Mouse (Mus musculus): Measurements from ENCODE around the gene Bmyc. TPM values are rescaled to one million over a fixed set of nuclear protein-coding genes. Genes with fewer than 3 reads are reported as not detected.
"Not testable (repeated sequence)": the region's sequence is repeated elsewhere in the genome, so short reads cannot be mapped to it uniquely, and the experiment has no call there.

Gene Bmyc
- polyA plus RNA-seq, 1 experiment from 2014 or later, result 177 TPM

DNA sequence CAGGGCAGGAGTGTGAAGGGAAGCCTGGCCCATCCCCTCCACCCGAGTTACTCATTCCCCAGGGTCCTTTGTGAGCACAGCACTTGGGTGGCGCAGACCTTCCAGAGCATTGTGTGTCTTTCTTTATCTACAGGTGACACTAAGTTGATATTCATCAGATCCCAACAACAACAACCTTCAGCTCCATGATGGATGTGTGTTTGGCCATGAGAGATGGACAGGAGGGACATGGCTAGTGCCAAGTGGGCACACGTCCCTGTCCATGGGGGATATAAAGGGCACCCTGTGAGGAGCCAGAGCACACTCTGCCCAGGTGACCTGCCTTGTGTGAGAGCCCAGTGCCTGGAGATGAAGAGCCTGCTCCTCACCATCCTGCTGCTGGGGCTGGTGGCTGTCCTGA is 30.2 kb downstream of the Bmyc start, which contains the start of gene Obp2b:
Gene Obp2b (plus strand): TSS at position 301 of the 400 bp plus-strand sequence.
- not testable (repeated sequence) for H3K4me3 ChIP-seq (replicated peaks); H3K27ac ChIP-seq (replicated peaks)

DNA sequence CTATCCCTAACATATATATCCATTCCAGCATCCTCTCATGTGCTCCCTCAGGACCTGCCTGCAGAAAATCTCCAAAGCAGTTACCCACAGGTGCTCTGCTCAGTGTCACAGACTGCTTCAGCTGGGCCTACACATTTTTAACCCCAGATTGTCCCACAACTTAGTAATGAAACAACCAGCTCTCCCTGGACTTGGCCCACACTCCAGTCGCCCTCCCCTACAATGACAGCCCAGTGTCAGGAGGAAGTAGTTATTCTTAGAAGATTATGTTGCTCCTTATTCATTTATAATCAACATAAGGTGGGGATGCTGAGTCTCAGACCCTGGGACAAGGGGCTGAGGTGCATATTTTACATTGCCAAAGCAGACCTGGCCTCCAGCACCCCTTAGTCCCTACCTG is 35.1 kb downstream of the Bmyc start:
- WGBS, result 71% methylated on average over 1 of the region's 1 CpGs
- H3K36me3 ChIP-seq, result no peaks in the 10 kb centered on the region
- no peak overlapping the region for H3K9ac ChIP-seq (replicated peaks)
- no peak overlapping the region for H3K4me3 ChIP-seq (replicated peaks)
- no peaks in the 10 kb centered on the region for H3K27me3 ChIP-seq (replicated peaks)
- ATAC-seq (ENCODE audit: low FRiP score), result no peak
- H3K9me3 ChIP-seq (replicated peaks), result no peaks in the 10 kb centered on the region
- no peaks in the 10 kb centered on the region for H3K4me1 ChIP-seq
- no peak overlapping the region for H3K4me2 ChIP-seq
- no peak overlapping the region for H3K27ac ChIP-seq (replicated peaks)

More for the DNA sequence above, 30.2 kb downstream of the Bmyc start, which contains the start of gene Obp2b:
- not testable (repeated sequence) for H3K4me2 ChIP-seq; ATAC-seq (ENCODE audit: low FRiP score); H3K4me1 ChIP-seq; H3K27me3 ChIP-seq (replicated peaks); H3K9ac ChIP-seq (replicated peaks); H3K36me3 ChIP-seq; H3K9me3 ChIP-seq (replicated peaks)
- WGBS, result 81% methylated on average over 3 of the region's 3 CpGs

DNA sequence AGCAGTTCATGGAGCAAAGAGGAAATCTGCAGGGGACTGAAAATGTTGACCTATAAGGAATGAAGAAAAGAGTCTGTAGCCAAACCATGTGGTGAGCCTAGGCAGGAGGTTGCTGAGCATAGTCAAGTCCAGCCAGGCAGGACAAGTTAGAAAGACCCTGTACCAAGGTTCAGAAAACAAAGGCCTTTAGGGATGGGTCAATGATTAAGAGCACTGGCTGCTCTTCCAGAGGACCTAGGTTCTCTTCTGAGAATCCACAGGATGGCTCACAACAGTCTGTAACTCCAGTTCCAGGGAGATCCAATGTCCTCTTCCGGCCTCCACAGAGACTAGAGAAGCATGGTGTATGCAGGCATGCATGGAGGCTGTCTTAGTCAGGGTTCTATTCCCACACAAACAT is 47.7 kb downstream of the Bmyc start:
- H3K4me1 ChIP-seq, result no peaks in the 10 kb centered on the region
- no peak overlapping the region for H3K4me3 ChIP-seq (replicated peaks)
- H3K4me2 ChIP-seq, result no peak overlapping the region
- H3K27me3 ChIP-seq (replicated peaks), result no peaks in the 10 kb centered on the region
- H3K9me3 ChIP-seq (replicated peaks), result no peaks in the 10 kb centered on the region
- 84% methylated on average over 1 of the region's 1 CpGs for WGBS
- no peak overlapping the region for H3K27ac ChIP-seq (replicated peaks)
- ATAC-seq (ENCODE audit: low FRiP score), result no peak
- no peaks in the 10 kb centered on the region for H3K36me3 ChIP-seq
- no peak overlapping the region for H3K9ac ChIP-seq (replicated peaks)

Other genes starting within 250 kb of the Bmyc start
- 1.8 and 2.0 TPM in 2 replicates for gene Clic3, start 249.9 kb upstream of the Bmyc start, polyA plus RNA-seq (2015; fragmentation: Nextera tagmentation; extraction: Ambion mirVana)
- 100 and 120 TPM in 2 replicates for gene Paxx, start 245.6 kb upstream of the Bmyc start, polyA plus RNA-seq (2015; fragmentation: Nextera tagmentation; extraction: Ambion mirVana)
- 40.1 and 116 TPM in 2 replicates for gene Ptgds, start 236.7 kb upstream of the Bmyc start, polyA plus RNA-seq (2015; fragmentation: Nextera tagmentation; extraction: Ambion mirVana)
- gene Lcn12, start 212.8 kb upstream of the Bmyc start, polyA plus RNA-seq (2015; fragmentation: Nextera tagmentation; extraction: Ambion mirVana), result not detected in 2 replicates
- 128 and 134 TPM in 2 replicates for gene Fbxw5, start 206.0 kb upstream of the Bmyc start, polyA plus RNA-seq (2015; fragmentation: Nextera tagmentation; extraction: Ambion mirVana)
- gene C8g, start 205.0 kb upstream of the Bmyc start, polyA plus RNA-seq (2015; fragmentation: Nextera tagmentation; extraction: Ambion mirVana), result 6.3 and 6.4 TPM in 2 replicates
- gene Traf2, start 159.8 kb upstream of the Bmyc start, polyA plus RNA-seq (2015; fragmentation: Nextera tagmentation; extraction: Ambion mirVana), result 15.4 and 21.1 TPM in 2 replicates
- 400 and 433 TPM in 2 replicates for gene Edf1, start 148.9 kb upstream of the Bmyc start, polyA plus RNA-seq (2015; fragmentation: Nextera tagmentation; extraction: Ambion mirVana)
- gene Mamdc4, start 131.9 kb upstream of the Bmyc start, polyA plus RNA-seq (2015; fragmentation: Nextera tagmentation; extraction: Ambion mirVana), result 2.3 and 33.0 TPM in 2 replicates
- gene Phpt1, start 131.5 kb upstream of the Bmyc start, polyA plus RNA-seq (2015; fragmentation: Nextera tagmentation; extraction: Ambion mirVana), result 159 and 181 TPM in 2 replicates
- 14.5 and 18.9 TPM in 2 replicates for gene Ajm1, start 125.0 kb upstream of the Bmyc start, polyA plus RNA-seq (2015; fragmentation: Nextera tagmentation; extraction: Ambion mirVana)
- 66.8 and 69.6 TPM in 2 replicates for gene Rabl6, start 98.2 kb upstream of the Bmyc start, polyA plus RNA-seq (2015; fragmentation: Nextera tagmentation; extraction: Ambion mirVana)
- 0.23 and 0.27 TPM in 2 replicates for gene Ccdc183, start 89.1 kb upstream of the Bmyc start, polyA plus RNA-seq (2015; fragmentation: Nextera tagmentation; extraction: Ambion mirVana)
- gene Tmem141, start 84.7 kb upstream of the Bmyc start, polyA plus RNA-seq (2015; fragmentation: Nextera tagmentation; extraction: Ambion mirVana), result 53.4 and 56.6 TPM in 2 replicates
- 2.7 and 3.8 TPM in 2 replicates for gene Fcna, start 78.7 kb upstream of the Bmyc start, polyA plus RNA-seq (2015; fragmentation: Nextera tagmentation; extraction: Ambion mirVana)
- gene Lcn8, start 53.6 kb upstream of the Bmyc start, polyA plus RNA-seq (2015; fragmentation: Nextera tagmentation; extraction: Ambion mirVana), result not detected in 2 replicates
- gene Lcn5, start 48.8 kb upstream of the Bmyc start, polyA plus RNA-seq (2015; fragmentation: Nextera tagmentation; extraction: Ambion mirVana), result not detected in 2 replicates
- not detected in 2 replicates for gene Lcn6, start 30.0 kb upstream of the Bmyc start, polyA plus RNA-seq (2015; fragmentation: Nextera tagmentation; extraction: Ambion mirVana)
- gene Lcn10, start 24.0 kb upstream of the Bmyc start, polyA plus RNA-seq (2015; fragmentation: Nextera tagmentation; extraction: Ambion mirVana), result not detected in 2 replicates
- not detected in 2 replicates for gene Obp2a, start 6.7 kb upstream of the Bmyc start, polyA plus RNA-seq (2015; fragmentation: Nextera tagmentation; extraction: Ambion mirVana)
- not detected in 2 replicates for gene Obp2b, start 30.3 kb downstream of the Bmyc start, polyA plus RNA-seq (2015; fragmentation: Nextera tagmentation; extraction: Ambion mirVana)
- not detected in 2 replicates for gene Lcn3, start 58.8 kb downstream of the Bmyc start, polyA plus RNA-seq (2015; fragmentation: Nextera tagmentation; extraction: Ambion mirVana)
- gene Lcn11, start 70.3 kb downstream of the Bmyc start, polyA plus RNA-seq (2015; fragmentation: Nextera tagmentation; extraction: Ambion mirVana), result not detected in 2 replicates
- gene Gm13539, start 75.5 kb downstream of the Bmyc start, polyA plus RNA-seq (2015; fragmentation: Nextera tagmentation; extraction: Ambion mirVana), result 0.33 TPM in 1 of 2 replicates, not detected in the other
- not detected in 2 replicates for gene Glt6d1, start 109.1 kb downstream of the Bmyc start, polyA plus RNA-seq (2015; fragmentation: Nextera tagmentation; extraction: Ambion mirVana)
- gene Lcn9, start 116.4 kb downstream of the Bmyc start, polyA plus RNA-seq (2015; fragmentation: Nextera tagmentation; extraction: Ambion mirVana), result not detected in 2 replicates
- not detected in 2 replicates for gene Sohlh1, start 140.5 kb downstream of the Bmyc start, polyA plus RNA-seq (2015; fragmentation: Nextera tagmentation; extraction: Ambion mirVana)
- 21.3 and 23.7 TPM in 2 replicates for gene Kcnt1, start 157.0 kb downstream of the Bmyc start, polyA plus RNA-seq (2015; fragmentation: Nextera tagmentation; extraction: Ambion mirVana)